In the genomic region with DNA sequence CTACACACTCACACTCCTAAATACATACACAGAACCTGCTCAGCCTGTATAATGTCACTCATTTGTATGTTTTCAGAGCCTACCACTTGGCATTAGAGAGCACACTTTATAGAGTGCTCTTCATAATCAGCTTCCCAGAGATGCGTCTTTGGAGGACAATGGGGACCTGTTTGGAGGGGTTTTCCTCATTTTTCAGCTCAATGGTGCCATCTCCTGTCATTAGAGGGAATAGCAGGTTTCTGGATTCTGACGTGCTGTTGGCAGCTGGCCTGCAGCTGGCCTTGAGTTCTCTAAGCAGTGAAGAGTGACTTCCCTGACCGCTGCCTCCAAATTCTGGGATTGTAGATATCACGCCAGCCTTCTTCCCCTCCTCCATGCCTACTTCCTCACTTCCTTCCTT, we compare ENCODE assay signal across 9 mouse cellular contexts. TPM values are rescaled to one million over a fixed set of nuclear protein-coding genes. Genes with fewer than 3 reads are reported as not detected.
DNase-seq lines count a peak whose midpoint lies in the region; ATAC-seq and TF ChIP-seq lines count a peak whose summit lies in the region.
"Had no signal": no experiment of that assay in that cellular context is flagged by ENCODE, and none has a peak within 500 bp of the region (broad histone marks: within the 10 kb centered on the region; RNA-seq: fewer than 3 reads in every experiment).

No protein-coding gene starts in this region.

- TF ChIP-seq POLR2A in cortical plate, adult 2 months (IDR thresholded peaks at IDR 0.05; ENCODE audit: extremely low read depth, insufficient read depth, low read length) = no peak
- no peak for TF ChIP-seq POLR2A in limb, embryonic 14.5 days (IDR thresholded peaks at IDR 0.05; ENCODE audit: borderline replicate concordance, extremely low read depth, insufficient read depth, insufficient read length)
- no peak for TF ChIP-seq POLR2A in testis, adult 2 months (IDR thresholded peaks at IDR 0.05; ENCODE audit: control insufficient read depth, low read depth, low read length)

- no peak overlapping the region for H3K27ac ChIP-seq in cortical plate, adult 2 months (ENCODE audit: insufficient read depth, low read length)
- H3K27ac ChIP-seq in limb, embryonic 14.5 days (replicated peaks; ENCODE audit: low read depth, low read length) = no peak overlapping the region
- H3K27ac ChIP-seq in testis, adult 2 months (ENCODE audit: control insufficient read depth, insufficient read depth, low read depth, low read length) = no peak overlapping the region
- H3K27ac ChIP-seq: heart, embryonic 13.5 days had no signal

- H3K4me2 ChIP-seq in limb, embryonic 14.5 days (replicated peaks; ENCODE audit: low read depth, low read length, severe bottlenecking) = no peak overlapping the region
- H3K4me2 ChIP-seq: heart, embryonic 13.5 days had no signal

- 3% methylated on average over 4 of the region's 4 CpGs for WGBS in limb, embryonic 14.5 days

- H3K4me1 ChIP-seq in cortical plate, adult 2 months (ENCODE audit: control insufficient read depth, insufficient read depth, low read length) = no peaks in the 10 kb centered on the region
- H3K4me1 ChIP-seq in limb, embryonic 14.5 days (ENCODE audit: control insufficient read depth, insufficient read depth, low read length) = no peaks in the 10 kb centered on the region
- no peaks in the 10 kb centered on the region for H3K4me1 ChIP-seq in testis, adult 2 months (ENCODE audit: control insufficient read depth, insufficient read depth, low read length)
- H3K4me1 ChIP-seq: heart, embryonic 13.5 days had no signal

- no peak overlapping the region for H3K4me3 ChIP-seq in cortical plate, adult 2 months (ENCODE audit: insufficient read depth, low read length)
- no peak overlapping the region for H3K4me3 ChIP-seq in limb, embryonic 14.5 days (replicated peaks; ENCODE audit: low read length)
- no peak overlapping the region for H3K4me3 ChIP-seq in testis, adult 2 months (ENCODE audit: control insufficient read depth, low read depth, low read length)
- H3K4me3 ChIP-seq: heart, embryonic 13.5 days had no signal

- no peaks in the 10 kb centered on the region for H3K27me3 ChIP-seq in limb, embryonic 14.5 days (ENCODE audit: control insufficient read depth, insufficient read depth, low read length)
- H3K27me3 ChIP-seq in testis, adult 2 months (ENCODE audit: control insufficient read depth, insufficient read depth, low read length) = no peaks in the 10 kb centered on the region
- H3K27me3 ChIP-seq: heart, embryonic 13.5 days had no signal

- peak; percentile 86 for TF ChIP-seq CTCF in cortical plate, adult 2 months (IDR thresholded peaks at IDR 0.05; ENCODE audit: extremely low read depth, insufficient read depth, low read length)
- peak; percentile 58; the same call in 1 of the 2 replicates for TF ChIP-seq CTCF in testis, adult 2 months (IDR thresholded peaks at IDR 0.05; ENCODE audit: control insufficient read depth, insufficient read depth, insufficient replicate concordance, low read depth, low read length)

- H3K9ac ChIP-seq in limb, embryonic 14.5 days (ENCODE audit: low read depth, low read length, severe bottlenecking) = no peak overlapping the region
- H3K9ac ChIP-seq: heart, embryonic 13.5 days had no signal

- DNase-seq in 416B (ENCODE audit: low read depth) (peak; percentile 87), ZHBTc4 (ENCODE audit: low read depth, low spot score) (peak; percentile 86)
- DNase-seq in gastrocnemius, postnatal 4 days (ENCODE audit: low spot score in 2 of 2) = peak; percentile 60 to 77
- peak; percentile 89 for DNase-seq in kidney, adult 9 months
- DNase-seq in limb, embryonic 14.5 days (ENCODE audit: low spot score) = peak; percentile 76
- peak; percentile 57 for DNase-seq in naive thymus-derived CD4-positive, alpha-beta T cell, adult 2 months (ENCODE audit: low read depth)

- H3K36me3 ChIP-seq in limb, embryonic 14.5 days (ENCODE audit: control insufficient read depth, insufficient read depth, low read length) = no peaks in the 10 kb centered on the region
- H3K36me3 ChIP-seq in testis, adult 2 months (ENCODE audit: control insufficient read depth, insufficient read depth, low read length) = no peaks in the 10 kb centered on the region
- H3K36me3 ChIP-seq: heart, embryonic 13.5 days had no signal

- peak; percentile 36; the same call in 1 of the 2 replicates for ATAC-seq in limb, embryonic 14.5 days (ENCODE audit: low FRiP score, low read depth)

- no peaks in the 10 kb centered on the region; the same call in 1 of the 2 replicates for H3K9me3 ChIP-seq in limb, embryonic 14.5 days (ENCODE audit: control insufficient read depth, low read length)
- H3K9me3 ChIP-seq: heart, embryonic 13.5 days had no signal

RNA-seq across cellular contexts. Expression of gene Lima1, which starts 29.1 kb away (rescaled TPM):
- polyA plus RNA-seq in cortical plate, adult 2 months (2012; rRNA removed) = 12.1 and 12.4 TPM in 2 replicates
- 10 to 100 TPM; 63.5 to 68.6 TPM for total RNA-seq in gastrocnemius, postnatal 4 days (2021)
- polyA plus RNA-seq in limb, embryonic 14.5 days (2012; rRNA removed) = 65.9 and 81.2 TPM in 2 replicates
- polyA plus RNA-seq in limb, embryonic 14.5 days (2014; fragmentation: Nextera tagmentation; extraction: Ambion mirVana) = 76.0 and 87.3 TPM in 2 replicates
- polyA plus RNA-seq in testis, adult 2 months (2012; rRNA removed) = 3.8 and 4.1 TPM in 2 replicates
